Mouse (Mus musculus): ENCODE results near the gene Gli2. TPM values are rescaled to one million over a fixed set of nuclear protein-coding genes. Genes with fewer than 3 reads are reported as not detected.
A peak's percentile ranks its signal among the peaks of the same experiment; 100 is the strongest.

The Gli2 gene
- polyA plus RNA-seq, 1 experiment = 1.6 TPM

GRCm38 (mm10) chr1:118810336-118810735, 243.1 kb downstream of the Gli2 start:
- H3K4me1 ChIP-seq (ENCODE audit: control insufficient read depth, insufficient read depth, low read length) = peaks cover 4% of the 10 kb centered on the region
- H3K27ac ChIP-seq (ENCODE audit: insufficient read depth, low read length) = peak overlapping the region; percentile 6; the same call in 1 of the 2 replicates
- H3K4me3 ChIP-seq (ENCODE audit: insufficient read depth, low read length) = no peak overlapping the region
- TF ChIP-seq POLR2A (IDR thresholded peaks at IDR 0.05; ENCODE audit: extremely low read depth, insufficient read depth, low read length) (no peak), CTCF (IDR thresholded peaks at IDR 0.05; ENCODE audit: extremely low read depth, insufficient read depth, low read length) (no peak)

GRCm38 (mm10) chr1:118806727-118807126, 246.7 kb downstream of the Gli2 start:
- peaks cover 4% of the 10 kb centered on the region for H3K4me1 ChIP-seq (ENCODE audit: control insufficient read depth, insufficient read depth, low read length)
- no peak overlapping the region for H3K27ac ChIP-seq (ENCODE audit: insufficient read depth, low read length)
- TF ChIP-seq CTCF (IDR thresholded peaks at IDR 0.05; ENCODE audit: extremely low read depth, insufficient read depth, low read length) = no peak
- TF ChIP-seq POLR2A (IDR thresholded peaks at IDR 0.05; ENCODE audit: extremely low read depth, insufficient read depth, low read length) = no peak
- H3K4me3 ChIP-seq (ENCODE audit: insufficient read depth, low read length) = no peak overlapping the region

- no peaks in the 10 kb centered on the region for H3K4me1 ChIP-seq (ENCODE audit: control insufficient read depth, insufficient read depth, low read length)
- TF ChIP-seq POLR2A (IDR thresholded peaks at IDR 0.05; ENCODE audit: extremely low read depth, insufficient read depth, low read length) = no peak
- no peak for TF ChIP-seq CTCF (IDR thresholded peaks at IDR 0.05; ENCODE audit: extremely low read depth, insufficient read depth, low read length)
- H3K4me3 ChIP-seq (ENCODE audit: insufficient read depth, low read length) = no peak overlapping the region
- no peak overlapping the region for H3K27ac ChIP-seq (ENCODE audit: insufficient read depth, low read length)
These were observed 251.3 kb downstream of the Gli2 start for GRCm38 (mm10) chr1:118802166-118802565.

- Histone ChIP-seq H3K4me1 (ENCODE audit: control insufficient read depth, insufficient read depth, low read length) (no peaks in the 10 kb centered on the region), H3K27ac (ENCODE audit: insufficient read depth, low read length) (no peak overlapping the region), H3K4me3 (ENCODE audit: insufficient read depth, low read length) (no peak overlapping the region)
- TF ChIP-seq POLR2A (IDR thresholded peaks at IDR 0.05; ENCODE audit: extremely low read depth, insufficient read depth, low read length) = no peak
- no peak for TF ChIP-seq CTCF (IDR thresholded peaks at IDR 0.05; ENCODE audit: extremely low read depth, insufficient read depth, low read length)
These were observed 253.9 kb downstream of the Gli2 start for GRCm38 (mm10) chr1:118799322-118800116.

GRCm38 (mm10) chr1:118795415-118796167, 257.8 kb downstream of the Gli2 start:
- TF ChIP-seq CTCF (IDR thresholded peaks at IDR 0.05; ENCODE audit: extremely low read depth, insufficient read depth, low read length) = no peak
- no peak for TF ChIP-seq POLR2A (IDR thresholded peaks at IDR 0.05; ENCODE audit: extremely low read depth, insufficient read depth, low read length)
- no peak overlapping the region for H3K27ac ChIP-seq (ENCODE audit: insufficient read depth, low read length)
- no peaks in the 10 kb centered on the region for H3K4me1 ChIP-seq (ENCODE audit: control insufficient read depth, insufficient read depth, low read length)
- no peak overlapping the region for H3K4me3 ChIP-seq (ENCODE audit: insufficient read depth, low read length)

- H3K27ac ChIP-seq (ENCODE audit: insufficient read depth, low read length) = no peak overlapping the region
- H3K4me1 ChIP-seq (ENCODE audit: control insufficient read depth, insufficient read depth, low read length) = peaks cover 2% of the 10 kb centered on the region; the same call in 1 of the 2 replicates
- TF ChIP-seq POLR2A (IDR thresholded peaks at IDR 0.05; ENCODE audit: extremely low read depth, insufficient read depth, low read length) (no peak), CTCF (IDR thresholded peaks at IDR 0.05; ENCODE audit: extremely low read depth, insufficient read depth, low read length) (no peak)
These were observed 263.5 kb downstream of the Gli2 start for GRCm38 (mm10) chr1:118789871-118790270.

GRCm38 (mm10) chr1:118789468-118789867, 264.0 kb downstream of the Gli2 start:
- TF ChIP-seq CTCF (IDR thresholded peaks at IDR 0.05; ENCODE audit: extremely low read depth, insufficient read depth, low read length) = no peak
- TF ChIP-seq POLR2A (IDR thresholded peaks at IDR 0.05; ENCODE audit: extremely low read depth, insufficient read depth, low read length) = no peak
- Histone ChIP-seq H3K4me1 (ENCODE audit: control insufficient read depth, insufficient read depth, low read length) (peaks cover 2% of the 10 kb centered on the region; the same call in 1 of the 2 replicates), H3K27ac (ENCODE audit: insufficient read depth, low read length) (no peak overlapping the region), H3K4me3 (ENCODE audit: insufficient read depth, low read length) (no peak overlapping the region)

More at GRCm38 (mm10) chr1:118789871-118790270, 263.5 kb downstream of the Gli2 start:
- H3K4me3 ChIP-seq (ENCODE audit: insufficient read depth, low read length) = no peak overlapping the region

GRCm38 (mm10) chr1:118788813-118789212, 264.6 kb downstream of the Gli2 start:
- Histone ChIP-seq H3K27ac (ENCODE audit: insufficient read depth, low read length) (no peak overlapping the region), H3K4me1 (ENCODE audit: control insufficient read depth, insufficient read depth, low read length) (peaks cover 2% of the 10 kb centered on the region; the same call in 1 of the 2 replicates), H3K4me3 (ENCODE audit: insufficient read depth, low read length) (no peak overlapping the region)
- TF ChIP-seq CTCF (IDR thresholded peaks at IDR 0.05; ENCODE audit: extremely low read depth, insufficient read depth, low read length) (no peak), POLR2A (IDR thresholded peaks at IDR 0.05; ENCODE audit: extremely low read depth, insufficient read depth, low read length) (no peak)

- no peak for TF ChIP-seq CTCF (IDR thresholded peaks at IDR 0.05; ENCODE audit: extremely low read depth, insufficient read depth, low read length)
- TF ChIP-seq POLR2A (IDR thresholded peaks at IDR 0.05; ENCODE audit: extremely low read depth, insufficient read depth, low read length) = no peak
- no peak overlapping the region for H3K4me3 ChIP-seq (ENCODE audit: insufficient read depth, low read length)
These were observed 265.9 kb downstream of the Gli2 start for GRCm38 (mm10) chr1:118787486-118787885.

More at GRCm38 (mm10) chr1:118787486-118787885, 265.9 kb downstream of the Gli2 start:
- peaks cover 2% of the 10 kb centered on the region; the same call in 1 of the 2 replicates for H3K4me1 ChIP-seq (ENCODE audit: control insufficient read depth, insufficient read depth, low read length)
- H3K27ac ChIP-seq (ENCODE audit: insufficient read depth, low read length) = no peak overlapping the region

Data from cortical plate, adult 2 months (tissue).